Mouse (Mus musculus): ENCODE data around the gene Kcnma1.

- no peak for TF ChIP-seq POLR2A (IDR thresholded peaks at IDR 0.05; ENCODE audit: low read depth, low read length)
- TF ChIP-seq CTCF (IDR thresholded peaks at IDR 0.05; ENCODE audit: extremely low read depth, insufficient read length, insufficient replicate concordance, low read depth, low read length) = no peak
Observed at GRCm38 (mm10) chr14:23552252-23552974, 461.9 kb downstream of the Kcnma1 start.
